Mouse (Mus musculus): ENCODE results near the gene Stx1b. TPM values are rescaled to one million over a fixed set of nuclear protein-coding genes. Genes with fewer than 3 reads are reported as not detected.
"Not testable (repeated sequence)": the region's sequence is repeated elsewhere in the genome, so short reads cannot be mapped to it uniquely, and the experiment has no call there.

Stx1b gene
- total RNA-seq, 4 experiments from 2014 or later = 444 to 479 (median 451) TPM

DNA sequence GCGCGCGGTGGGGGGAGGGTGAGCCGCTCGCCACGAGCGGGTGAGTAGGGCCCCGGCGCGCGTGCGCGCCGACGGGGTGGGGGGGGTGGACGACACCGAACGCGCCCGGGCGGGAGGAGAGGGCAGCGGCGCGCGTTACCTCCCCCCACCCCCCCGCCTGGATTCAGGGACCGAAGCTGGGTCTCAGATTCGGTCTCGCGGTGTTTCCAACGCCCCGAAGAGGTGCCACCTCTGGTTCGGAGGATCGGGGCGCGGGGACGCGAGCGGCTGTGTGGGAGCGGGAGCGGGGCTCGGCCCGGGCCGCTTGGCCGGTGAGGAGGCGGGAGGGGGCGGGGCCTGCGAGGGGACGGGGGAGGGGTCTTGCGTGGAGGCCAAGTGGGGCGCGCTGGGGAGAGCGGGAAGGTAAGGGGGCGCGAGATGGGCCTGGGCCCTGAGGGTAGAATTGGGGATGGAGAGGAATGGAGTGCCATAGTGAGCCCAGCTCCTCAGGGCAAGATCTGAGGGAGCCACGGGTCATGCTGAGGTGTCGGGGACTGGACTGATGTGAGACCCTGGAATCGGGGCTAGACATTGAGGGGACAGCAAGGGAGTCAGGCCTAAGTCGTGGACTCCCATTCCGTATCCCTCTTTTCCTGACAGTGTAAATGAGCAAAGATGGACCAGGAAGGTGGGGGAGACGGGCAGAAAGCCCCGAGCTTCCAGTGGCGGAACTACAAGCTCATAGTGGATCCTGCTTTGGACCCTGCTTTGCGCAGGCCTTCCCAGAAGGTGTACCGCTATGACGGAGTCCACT is 46.7 kb downstream of the Stx1b start:
- DNase-seq (ENCODE audit: low spot score in 2 of 2) = peak in 1 of 2 experiments; percentile 37

DNA sequence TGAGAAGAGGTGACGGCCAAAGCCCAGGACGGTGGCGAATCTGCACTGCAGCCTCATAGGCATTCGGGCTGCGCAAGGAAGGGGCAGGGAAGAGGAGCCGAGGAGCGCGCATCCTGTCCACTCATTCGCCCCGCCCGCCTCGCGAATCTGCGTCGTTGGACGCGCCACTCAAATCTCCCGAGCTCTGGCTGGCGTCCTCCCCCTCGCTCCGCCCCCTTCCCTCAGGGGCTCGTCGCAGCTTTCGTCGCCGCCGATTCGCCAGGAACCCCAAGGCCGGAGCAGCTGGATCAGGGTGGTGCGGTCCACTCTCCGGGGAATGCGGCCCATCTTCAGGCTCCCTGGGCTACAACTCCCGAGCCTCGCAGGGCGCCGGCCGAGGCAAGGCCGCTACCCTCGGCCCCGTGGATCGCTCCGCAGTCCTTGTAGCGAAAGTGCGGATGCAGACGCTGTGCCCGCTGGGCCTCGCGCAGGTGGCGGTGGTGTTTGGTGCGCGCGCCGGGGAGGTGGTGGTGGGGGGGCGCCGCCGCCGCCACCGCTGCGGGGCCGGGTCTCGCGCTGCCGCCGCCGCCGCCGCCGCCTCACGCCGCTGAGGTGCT is 47.4 kb downstream of the Stx1b start:
- DNase-seq (ENCODE audit: low spot score in 2 of 2) = peak; percentile 94 to 95

DNA sequence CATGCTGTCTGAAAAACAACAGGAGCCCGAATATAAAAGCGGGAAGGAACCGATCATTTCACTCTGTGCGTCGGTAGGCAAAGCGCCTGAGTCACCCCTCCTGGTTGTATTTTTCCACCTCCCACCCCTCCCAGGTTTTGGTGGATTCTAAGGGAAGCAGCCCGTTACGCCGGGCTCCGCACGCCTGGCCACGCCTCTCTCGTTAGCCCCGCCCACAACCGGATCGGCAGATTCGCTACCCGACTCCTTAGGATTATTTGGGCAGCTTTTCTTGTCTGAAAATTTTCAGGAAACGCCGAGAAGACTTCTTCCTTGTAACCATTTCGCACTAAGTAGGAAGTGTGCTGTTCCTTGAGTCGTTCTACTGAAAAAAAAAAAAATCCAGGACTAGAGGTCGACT is 47.9 kb downstream of the Stx1b start, which contains the start of gene Setd1a:
Gene Setd1a, plus strand, starts transcription at position 245 of the 400 bp plus-strand sequence.
- DNase-seq (ENCODE audit: low spot score in 2 of 2) = peak; percentile 83 to 84

DNA sequence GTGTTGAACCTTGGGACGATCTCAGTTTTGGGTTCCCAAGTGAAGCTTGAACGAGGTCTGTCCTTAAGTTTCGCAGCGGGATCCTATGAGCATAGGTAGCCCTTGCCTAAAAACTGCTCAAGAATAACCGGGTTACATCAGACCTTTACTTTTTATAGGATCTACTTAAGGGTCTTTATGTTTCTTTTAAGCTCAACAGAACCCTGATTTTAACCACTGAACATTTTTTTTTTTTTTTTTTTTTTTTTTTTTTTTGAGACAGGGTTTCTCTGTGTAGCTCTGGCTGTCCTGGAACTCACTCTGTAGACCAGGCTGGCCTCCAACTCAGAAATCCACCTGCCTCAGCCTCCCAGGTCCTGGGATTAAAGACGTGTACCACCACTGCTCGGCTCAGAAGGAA is 48.5 kb downstream of the Stx1b start:
- DNase-seq (ENCODE audit: low spot score in 2 of 2) = not testable (repeated sequence)

DNA sequence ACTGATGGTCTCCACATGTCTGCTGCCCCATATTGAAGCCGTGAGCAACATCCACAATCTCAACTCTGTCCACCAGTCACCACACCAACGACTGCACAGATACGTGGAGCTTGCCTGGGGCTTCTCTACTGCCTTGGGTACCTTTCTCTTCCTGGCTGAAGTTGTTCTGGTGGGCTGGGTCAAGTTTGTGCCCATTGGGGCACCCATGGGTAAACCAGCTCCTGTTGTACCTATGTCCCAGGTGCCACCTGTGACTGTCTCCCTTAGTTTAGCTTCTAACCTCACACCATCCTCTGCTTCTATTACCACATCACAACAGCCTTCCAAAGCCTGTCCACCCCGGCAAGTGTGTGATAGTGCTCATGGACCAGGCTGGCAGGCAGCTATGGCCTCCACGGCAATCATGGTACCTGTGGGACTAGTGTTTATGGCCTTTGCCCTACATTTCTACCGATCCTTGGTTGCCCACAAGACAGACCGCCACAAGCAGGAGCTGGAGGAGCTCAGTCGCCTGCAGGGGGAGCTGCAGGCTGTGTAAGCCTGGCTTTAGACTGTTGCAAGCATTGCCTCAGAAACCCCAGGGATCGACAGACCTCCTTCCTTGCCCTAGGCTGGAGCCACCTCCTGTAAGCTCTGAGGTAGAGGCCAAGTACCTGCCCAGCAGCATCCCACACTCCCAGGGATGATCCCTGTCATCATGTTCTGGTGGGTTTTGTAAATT is 50.5 kb downstream of the Stx1b start:
- DNase-seq (ENCODE audit: low spot score in 2 of 2) = no peak

DNA sequence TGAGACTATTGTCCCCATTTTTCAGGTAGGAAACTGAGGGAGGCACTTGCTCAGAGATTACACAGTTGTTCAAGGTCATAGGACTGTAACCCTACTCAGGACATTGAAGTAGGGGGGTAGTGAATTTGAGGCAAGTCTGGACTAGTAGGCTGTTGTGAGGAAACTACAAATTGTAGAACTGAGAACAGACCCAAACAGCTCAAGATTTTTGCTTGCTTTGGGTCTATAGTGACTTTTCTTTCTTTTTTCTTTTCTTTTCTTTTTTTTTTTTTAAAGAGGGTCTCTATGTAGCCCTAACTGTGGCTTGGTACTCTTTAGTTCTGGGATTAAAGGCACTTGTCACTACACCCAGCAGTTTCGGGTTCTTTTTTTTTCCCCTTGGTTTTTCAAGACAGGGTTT is 51.8 kb downstream of the Stx1b start:
- no peak for DNase-seq (ENCODE audit: low spot score in 2 of 2)

DNA sequence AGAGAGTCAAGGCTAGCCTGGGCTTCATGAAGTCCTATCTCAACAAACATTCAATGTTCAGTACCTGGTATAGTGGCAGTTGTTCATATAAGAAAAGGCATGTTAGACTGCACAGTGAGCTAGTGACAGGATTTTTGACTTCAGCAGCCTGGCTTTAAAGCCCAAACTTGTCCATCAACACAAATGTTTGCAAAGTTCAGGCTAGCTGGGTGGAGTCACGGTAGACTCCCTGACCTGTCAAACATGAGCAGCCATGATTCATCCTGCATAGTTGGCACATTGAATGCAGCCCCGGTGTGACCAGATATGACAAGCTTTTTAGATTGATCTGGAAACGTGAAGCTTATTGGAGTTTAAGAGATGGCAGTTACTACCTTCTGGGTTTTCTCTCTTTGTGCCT is 52.3 kb downstream of the Stx1b start:
- no peak for DNase-seq (ENCODE audit: low spot score in 2 of 2)

DNA sequence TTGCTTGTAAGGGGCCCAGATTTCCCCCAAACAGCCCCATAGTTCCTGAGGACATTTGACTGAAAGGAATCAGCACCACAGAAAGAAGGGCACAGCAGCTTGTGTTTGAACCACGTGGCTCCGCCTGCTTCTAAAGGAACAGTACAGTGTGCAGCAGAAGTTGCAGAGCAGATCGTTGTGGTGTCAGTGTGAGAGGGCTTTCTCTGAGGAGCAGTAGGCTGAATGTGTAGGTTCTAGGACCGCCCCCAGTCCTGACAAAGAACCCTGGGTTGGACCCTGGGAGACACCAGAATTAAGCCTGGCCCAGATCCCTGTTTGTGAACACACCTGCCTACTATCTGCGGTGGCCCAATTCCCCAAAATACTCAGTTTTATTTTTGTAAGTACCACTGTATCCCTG is 53.1 kb downstream of the Stx1b start:
- DNase-seq (ENCODE audit: low spot score in 2 of 2) = peak in 1 of 2 experiments; percentile 62

DNA sequence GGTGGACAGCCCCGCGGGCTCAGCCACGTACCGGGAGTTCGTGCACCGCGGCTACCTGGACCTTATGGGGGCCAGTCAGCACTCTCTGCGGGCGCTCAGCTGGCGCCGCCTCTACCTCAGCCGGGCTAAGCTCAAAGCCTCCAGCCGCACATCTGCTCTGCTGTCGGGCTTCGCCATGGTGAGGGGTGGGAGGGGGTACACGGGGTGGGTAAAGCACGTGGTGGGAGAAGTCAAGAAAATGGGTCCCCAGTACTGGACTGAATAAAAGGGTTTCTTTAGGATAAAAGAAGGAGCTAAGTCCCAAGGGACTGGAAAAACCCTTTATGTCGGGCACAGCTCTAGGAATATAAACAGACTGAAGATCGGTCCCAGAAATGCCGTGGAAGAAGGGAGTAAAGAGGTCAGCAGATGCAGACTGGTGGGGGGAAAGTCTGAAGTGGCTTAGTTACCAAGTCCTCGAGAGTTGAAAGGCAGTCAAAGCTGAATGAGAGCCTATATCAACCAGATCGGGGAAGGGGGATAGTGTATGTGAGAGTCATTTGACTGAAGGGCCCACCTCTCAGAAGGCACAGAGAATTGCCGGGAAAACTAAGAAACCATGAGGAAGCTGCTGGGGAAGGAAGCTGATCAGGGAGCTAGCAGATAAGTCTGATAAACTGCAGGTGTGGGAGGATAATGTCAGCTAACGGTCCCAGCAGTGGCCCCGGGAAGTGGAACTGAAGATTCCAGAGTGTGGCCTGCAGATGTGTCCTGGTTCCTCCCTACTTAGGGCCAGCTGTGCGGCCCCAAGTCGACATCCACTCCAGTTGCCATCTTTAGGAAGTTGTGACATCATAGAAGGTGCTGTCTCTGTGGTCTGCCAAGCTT is 54.1 kb downstream of the Stx1b start:
- DNase-seq (ENCODE audit: low spot score in 2 of 2) = no peak

DNA sequence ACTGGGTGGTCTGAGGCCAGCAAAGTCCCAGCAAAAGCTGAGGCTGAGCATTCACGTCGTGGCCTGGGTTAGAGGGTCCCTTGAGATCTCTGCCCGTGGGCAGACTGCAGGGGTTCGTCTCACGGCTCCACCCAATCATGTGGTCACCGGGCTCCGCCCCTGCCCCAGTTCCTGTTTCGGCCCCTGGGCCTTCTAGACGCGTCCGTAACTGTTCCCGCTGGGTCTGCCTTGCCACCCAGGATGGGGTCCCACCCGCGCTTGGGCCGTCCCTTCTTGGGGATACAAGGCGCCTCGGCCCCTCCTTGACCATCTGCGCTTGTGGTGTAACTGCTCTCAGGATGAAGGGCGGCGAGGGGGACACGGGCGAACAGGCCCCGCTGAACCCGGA is 54.7 kb downstream of the Stx1b start, which contains the start of gene Orai3:
Gene Orai3, plus strand, starts transcription at position 165 of the 388 bp plus-strand sequence.
- DNase-seq (ENCODE audit: low spot score in 2 of 2) = peak; percentile 72 to 84

DNA sequence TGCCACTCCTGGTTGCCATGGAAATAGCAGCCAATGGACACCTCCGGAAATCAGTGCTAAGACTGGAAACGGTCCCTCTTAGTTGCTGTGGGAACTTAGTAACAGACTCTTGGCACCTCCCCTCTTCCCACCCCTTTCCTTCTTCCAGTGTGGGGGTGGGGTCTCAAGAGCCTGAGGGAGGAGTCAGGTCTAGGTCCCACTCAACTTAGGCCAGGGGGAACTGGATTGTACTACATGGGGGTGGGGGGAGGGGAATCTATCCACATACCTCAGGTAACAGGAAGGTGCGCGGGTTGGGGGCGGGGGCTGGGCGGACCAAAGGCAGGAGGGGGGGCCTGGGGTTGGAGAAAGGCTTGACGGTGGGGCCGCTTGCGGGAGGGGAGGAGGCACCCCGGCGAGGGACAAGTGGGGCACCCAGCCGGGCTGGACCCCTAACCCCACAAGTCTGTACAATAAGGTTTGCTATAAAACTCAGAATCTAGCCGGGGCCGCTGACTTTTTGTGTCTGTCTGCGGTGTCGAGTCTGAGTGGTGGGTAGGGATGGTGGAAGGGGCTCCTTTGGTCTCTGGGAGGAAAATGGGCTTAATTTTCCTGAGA is 55.3 kb downstream of the Stx1b start:
- peak in 1 of 2 experiments; percentile 98 for DNase-seq (ENCODE audit: low spot score in 2 of 2)

DNA sequence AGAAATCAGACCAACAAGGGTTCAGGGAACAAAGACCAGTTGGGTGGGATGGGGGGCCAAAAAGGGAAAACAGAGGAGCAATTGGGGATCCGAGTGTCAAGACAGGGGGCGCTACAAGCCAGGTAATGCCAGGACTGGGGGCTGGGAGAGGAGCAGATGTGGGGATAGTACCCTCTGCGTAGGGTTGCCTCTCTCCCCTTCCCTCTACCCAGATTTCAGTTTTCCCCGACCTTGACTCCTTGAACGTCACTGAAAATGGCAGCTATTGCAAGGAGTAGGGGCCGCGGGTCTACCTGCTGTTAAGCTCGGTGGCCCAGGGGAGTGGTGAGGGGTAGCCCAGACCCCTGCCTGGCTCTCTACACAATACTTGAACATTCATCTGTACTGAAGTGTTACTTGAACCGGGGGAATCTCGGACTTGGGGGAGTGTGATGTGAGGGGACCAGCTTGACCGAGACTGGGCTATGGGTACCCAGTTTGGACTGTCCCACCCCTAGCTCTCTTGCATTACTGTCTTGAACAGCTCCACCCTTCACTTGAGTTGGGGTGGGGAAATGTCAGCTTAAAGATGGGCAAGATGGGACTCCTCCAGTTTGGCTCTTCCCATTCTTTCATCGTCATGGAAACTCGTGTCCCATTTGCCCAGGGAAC is 55.9 kb downstream of the Stx1b start:
- peak; percentile 59 to 98 for DNase-seq (ENCODE audit: low spot score in 2 of 2)

DNA sequence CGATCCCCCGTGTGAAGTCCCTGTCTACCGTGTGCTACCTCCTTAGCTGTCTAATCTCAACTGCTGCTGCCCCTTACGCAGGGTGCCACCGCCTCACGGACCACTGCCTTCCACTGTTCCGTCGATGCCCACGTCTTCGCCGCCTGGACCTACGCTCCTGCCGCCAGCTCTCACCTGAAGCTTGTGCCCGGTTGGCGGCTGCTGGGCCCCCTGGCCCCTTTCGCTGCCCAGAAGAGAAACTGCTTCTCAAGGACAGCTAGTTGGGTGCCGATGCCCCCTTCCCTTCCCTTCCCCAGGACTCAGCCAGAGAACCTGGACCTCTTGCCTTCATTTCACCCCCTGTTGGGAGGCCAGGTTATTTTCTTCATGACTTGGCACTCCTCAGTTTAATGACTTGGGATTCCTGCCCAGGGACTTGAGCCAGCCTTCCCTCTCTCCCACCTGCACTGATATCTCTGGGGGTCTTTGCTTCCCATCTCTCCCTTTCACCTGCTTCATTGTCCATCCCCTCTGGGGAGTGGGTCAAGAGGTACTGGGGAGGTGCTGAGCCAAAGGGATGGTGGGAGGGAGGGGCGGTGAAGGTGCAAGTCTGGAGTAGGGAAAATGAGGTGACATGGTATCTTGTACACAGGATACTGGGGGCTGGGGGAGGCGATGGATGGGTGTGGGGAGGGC is 56.5 kb downstream of the Stx1b start:
- DNase-seq (ENCODE audit: low spot score in 2 of 2) = peak in 1 of 2 experiments; percentile 21

DNA sequence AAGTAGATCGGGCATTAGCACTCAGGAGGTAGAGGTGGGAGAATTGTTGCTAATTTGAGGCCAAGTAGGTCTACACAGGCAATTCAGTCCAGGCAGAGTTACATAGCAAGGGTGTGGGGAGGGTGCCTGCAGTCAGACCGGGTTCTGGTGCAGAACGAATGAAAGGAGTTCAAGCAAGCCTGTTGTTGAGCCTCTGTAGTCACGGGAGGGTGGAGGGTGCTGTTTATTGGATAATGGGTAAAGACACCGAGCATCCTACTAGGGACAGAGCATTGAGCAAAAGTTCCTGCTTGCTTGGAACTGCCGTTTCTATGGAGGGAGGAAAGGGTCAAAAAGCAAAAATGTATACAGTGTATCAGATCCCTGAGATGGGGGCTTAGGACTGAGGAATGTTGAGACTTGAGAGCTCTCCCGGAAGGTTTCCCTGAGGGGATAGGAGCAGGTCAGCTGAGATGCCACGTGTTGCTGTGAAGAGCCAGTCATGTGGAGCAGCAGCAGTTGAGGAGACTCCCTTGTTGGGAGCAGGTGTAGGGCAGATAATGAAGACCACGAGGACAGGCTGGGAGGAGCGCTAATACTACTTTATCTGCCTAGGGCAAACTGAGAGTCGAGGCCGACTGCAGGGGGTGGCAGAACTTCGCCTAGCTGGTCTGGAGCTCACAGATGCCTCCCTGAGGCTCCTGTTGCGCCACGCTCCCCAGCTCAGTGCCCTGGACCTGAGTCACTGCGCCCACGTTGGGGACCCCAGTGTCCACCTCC is 57.3 kb downstream of the Stx1b start:
- DNase-seq (ENCODE audit: low spot score in 2 of 2) = peak in 1 of 2 experiments; percentile 27

DNA sequence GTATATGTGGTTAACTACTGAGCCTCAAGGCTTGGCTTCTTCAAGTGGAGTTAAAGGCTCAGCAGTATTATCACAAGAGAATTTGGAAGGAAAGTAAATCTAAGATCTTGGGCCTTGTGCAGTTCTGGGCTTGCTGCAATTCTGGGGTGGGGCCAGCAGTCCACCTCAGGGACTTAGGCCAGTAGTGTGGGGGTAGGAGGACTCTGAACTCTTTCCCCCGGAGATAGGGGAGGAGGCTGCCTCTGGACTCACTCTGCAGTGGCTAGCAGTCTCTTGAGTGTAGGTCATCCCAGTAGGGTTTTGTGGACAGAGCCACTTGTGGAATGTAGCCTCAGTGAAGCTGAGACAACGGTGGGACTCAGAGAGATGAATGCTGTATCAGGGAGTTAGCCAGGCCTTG is 58.6 kb downstream of the Stx1b start:
- DNase-seq (ENCODE audit: low spot score in 2 of 2) = no peak

DNA sequence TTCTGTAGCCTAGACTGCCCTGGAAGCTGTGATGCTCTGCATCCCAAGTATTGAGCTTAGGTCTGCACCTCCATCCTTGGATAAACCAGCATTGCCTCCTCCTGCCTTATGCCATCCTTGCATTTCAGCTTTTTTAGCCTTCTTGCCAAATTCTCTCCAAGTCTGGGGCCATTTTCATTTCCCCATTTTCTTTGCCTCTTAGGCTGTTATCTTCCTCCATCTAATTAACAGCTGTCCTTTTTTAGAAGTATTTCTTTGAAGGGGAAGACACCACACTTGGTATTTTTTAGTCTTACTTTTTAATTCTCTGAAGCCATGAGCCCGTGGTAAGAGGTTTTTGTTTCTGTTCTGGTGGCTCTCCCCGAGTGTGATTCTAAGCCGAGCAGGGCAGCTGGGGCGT is 60.7 kb downstream of the Stx1b start:
- DNase-seq (ENCODE audit: low spot score in 2 of 2) = no peak

DNA sequence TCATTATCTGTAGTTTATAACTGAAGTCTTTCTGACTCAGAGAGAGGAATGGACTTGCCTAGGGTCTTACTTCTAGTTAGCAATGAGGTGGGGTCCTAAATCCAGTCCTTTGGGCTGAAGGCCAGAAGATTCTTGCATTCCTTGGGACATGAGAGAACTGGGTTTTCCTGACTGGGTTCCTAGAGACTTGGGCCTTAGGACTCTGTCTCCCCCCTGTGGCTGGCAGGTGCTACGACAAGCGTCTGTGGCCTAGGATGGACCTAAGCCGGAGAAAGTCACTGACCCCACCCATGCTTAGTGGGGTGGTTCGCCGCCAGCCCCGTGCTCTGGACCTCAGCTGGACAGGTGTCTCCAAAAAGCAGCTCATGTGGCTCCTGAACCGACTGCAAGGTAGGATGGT is 63.3 kb downstream of the Stx1b start:
- no peak for DNase-seq (ENCODE audit: low spot score in 2 of 2)

DNA sequence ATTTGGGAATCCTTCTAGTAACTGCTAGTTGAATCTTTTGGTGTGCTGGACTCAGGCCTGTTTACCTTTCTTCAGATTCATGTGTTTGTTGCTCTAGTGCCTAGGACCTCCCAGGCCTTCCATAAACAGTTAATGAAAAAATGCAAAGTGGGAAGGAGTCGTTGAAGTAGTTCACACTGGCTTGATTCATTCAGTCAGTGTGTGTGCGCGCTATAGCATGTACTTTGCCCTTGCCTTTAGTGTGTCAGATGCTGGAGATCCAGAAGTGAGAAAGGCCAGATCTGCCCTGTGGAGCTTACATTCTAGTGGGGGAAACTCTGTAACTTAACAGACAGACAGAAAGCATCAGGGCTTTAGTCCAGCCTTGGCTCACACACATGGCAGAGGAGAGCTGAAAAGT is 63.9 kb downstream of the Stx1b start:
- DNase-seq (ENCODE audit: low spot score in 2 of 2) = no peak

DNA sequence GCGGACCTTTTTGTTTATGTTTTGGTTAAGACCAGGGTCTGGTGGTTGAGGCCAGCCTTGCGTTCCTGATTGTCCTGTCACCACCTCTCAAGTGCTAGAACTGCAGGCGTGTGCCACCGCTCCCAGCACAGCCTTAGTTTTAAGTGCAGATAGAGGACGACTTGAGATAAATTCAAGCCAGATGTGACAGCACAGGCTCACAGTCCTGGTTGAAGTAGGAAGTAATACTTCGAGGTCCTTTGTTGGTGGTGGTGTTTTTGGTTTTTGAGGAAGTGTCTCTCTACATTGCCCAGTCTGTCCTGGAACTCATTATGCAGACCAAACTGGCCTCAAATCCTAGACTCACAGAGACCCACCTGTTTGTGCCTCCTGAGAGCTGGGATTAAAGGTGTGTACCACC is 64.6 kb downstream of the Stx1b start:
- no peak for DNase-seq (ENCODE audit: low spot score in 2 of 2)
